Mouse (Mus musculus): ENCODE data around the gene P3h1.

DNA sequence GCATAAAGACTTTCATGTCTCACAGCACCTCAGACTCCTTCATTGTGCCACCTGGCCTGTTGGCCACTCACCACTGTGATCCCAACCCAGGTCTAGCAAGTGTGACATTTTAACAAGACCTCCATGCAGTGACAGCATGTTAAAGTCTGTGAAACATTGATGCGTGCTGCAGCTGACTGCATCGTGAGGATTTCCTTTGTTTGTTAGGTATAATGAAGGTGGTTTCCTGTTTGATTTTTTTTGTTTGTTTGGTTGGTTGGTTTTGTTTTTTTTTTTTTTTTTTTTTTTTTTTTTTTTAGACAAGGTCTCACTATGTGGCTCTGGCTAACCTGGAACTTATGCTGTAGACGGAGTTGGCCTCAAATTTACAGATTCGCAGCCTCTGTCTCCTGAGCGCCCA is 29.8 kb downstream of the P3h1 start:
- TF ChIP-seq CTCF (IDR thresholded peaks at IDR 0.05; ENCODE audit: borderline replicate concordance, insufficient read depth, low read length), result no peak
- TF ChIP-seq POLR2A (IDR thresholded peaks at IDR 0.05; ENCODE audit: low read depth, low read length), result no peak
